Mouse (Mus musculus) hematopoietic stem cell, adult 5-6 weeks (primary cell): Measurements from ENCODE around the gene Ssr1. TPM values are rescaled to one million over a fixed set of nuclear protein-coding genes. Genes with fewer than 3 reads are reported as not detected.
A peak's percentile ranks its signal among the peaks of the same experiment; 100 is the strongest.

ENCODE experiments used
- ATAC-seq, 2 experiments: fragments of 125-278 bp in 1 of 2; replicated peaks in 1 of 2; 2 replicates each; pipeline ENCODE4 v1.8.0; 2016 to 2017; ENCODE audit warnings: inconsistent platforms in 2 of 2, mild to moderate bottlenecking in 2 of 2, moderate number of reproducible peaks in 2 of 2, low read depth in 1 of 2, moderate TSS enrichment in 1 of 2; ENCODE audit not compliant: low FRiP score in 2 of 2, poor library complexity in 2 of 2, severe bottlenecking in 2 of 2, insufficient read depth in 1 of 2, low TSS enrichment in 1 of 2
- total RNA-seq: library from RNA; stranded (forward); fragments of 172-1452, 232-1000 nt; gene quantifications from 2 replicates; pipeline ENCODE4 v1.2.3, GENCODE M21; 2017

Gene Ssr1
- total RNA-seq, 1 experiment from 2014 or later, result 117 TPM

DNA sequence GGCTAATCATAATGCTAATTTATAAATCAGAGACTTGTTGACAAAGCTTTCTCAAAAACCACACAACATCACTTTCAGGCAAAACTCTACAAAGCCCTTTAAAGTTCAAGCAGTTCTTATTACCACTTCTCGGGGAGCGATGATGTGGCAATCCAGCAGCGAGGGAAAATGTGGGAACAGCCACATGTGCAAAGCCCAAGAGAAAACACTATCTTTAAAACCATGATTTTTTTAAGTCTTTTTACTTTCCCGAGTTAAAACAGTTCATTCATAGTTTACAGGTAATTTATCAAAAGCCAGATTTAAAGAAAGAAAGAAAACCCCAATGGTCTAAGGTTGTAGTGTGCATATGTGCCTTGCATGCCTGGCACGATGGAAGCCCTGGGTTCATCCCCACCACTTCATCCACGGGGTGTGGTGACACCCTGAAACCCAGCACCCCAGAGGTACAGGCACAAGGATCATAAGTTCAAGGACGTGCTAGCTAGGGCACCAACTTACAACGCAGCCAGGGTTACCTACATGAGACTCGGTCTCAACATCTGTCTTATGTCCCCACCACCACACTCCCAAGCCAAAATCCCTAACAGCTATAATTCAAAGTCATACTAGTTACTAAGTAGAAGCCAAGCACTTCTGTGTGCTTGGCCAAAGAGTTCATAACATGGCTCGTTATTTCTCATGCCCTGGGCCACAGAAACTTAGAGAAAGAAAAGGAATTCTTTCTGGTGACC, 1.2 kb downstream of the Ssr1 start:
- ATAC-seq, result no peak

DNA sequence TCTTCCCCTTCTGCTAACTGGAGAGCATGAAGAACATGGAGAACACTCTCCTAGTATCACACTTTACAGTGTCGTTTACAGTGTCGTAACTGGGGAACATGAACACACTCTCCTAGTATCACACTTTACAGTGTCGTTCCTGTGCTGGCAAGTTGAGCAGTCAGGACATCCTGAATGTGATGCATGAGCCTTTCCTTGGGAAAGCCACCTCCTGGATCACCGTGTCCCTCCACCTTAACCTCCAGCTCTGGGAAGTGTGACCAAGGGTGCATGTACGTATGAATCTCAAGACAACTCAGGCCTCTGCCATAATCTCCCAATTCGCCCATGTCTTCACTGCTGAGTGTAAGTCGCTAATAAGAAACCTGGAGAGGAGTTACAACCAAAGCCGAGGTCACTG, 4.3 kb downstream of the Ssr1 start:
- no peak for ATAC-seq

DNA sequence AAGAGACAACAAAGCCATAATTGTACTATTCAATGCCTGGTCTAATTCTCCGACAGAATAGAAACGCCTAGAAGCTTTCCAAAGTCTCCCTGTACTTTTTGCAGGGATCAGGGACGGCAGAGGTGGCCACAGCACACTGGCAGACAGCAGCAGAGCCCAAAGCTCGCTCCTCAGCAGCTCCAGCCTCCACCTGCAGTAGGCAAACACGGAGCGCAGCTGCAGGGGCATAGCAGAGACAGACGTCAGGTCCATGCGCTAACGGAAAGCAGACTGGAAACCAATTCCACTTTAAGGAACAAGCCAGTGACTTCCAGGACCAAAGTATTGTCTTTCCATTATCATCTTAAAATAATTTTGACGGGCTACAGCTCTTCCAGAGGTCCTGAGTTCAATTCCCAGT, 7.9 kb downstream of the Ssr1 start:
- ATAC-seq, result no peak

DNA sequence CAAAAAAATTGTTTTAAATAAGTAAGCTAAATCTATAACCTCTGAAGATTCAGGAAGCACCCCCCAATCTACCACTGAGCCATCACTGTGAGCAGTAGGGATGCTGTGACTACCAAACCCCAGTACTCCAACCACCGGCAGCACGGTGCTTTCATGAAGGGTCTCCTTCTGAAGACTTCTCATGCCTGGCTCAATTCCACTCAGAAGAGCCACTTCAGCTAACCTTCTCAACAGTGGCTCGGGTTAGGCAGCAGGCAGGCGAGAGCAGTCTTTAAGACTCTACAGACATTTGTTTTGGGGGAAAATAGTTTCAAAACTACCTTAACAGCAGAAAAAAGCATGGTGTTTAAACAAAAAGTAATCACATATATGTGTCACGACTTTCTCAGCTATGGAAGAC, 13.0 kb downstream of the Ssr1 start:
- no peak for ATAC-seq

DNA sequence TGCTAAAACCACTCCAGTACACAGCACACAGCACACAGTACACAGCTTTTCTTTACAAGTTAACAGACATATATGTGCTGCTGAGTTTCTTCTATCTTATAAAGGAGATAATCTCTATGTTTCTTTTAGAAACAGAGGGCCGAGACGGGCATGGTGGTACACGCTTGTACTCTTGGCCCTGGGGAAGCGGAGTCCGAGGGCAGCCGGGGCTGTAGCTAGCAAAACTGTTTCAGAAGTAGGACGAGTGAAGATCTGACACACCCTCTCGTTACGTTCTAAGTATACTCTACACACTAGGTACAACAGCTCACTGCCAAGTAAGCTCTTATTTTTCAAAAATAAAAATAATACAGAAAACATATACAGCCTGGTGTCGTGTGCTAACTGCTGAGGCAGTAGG, 13.7 kb downstream of the Ssr1 start:
- ATAC-seq, result no peak

DNA sequence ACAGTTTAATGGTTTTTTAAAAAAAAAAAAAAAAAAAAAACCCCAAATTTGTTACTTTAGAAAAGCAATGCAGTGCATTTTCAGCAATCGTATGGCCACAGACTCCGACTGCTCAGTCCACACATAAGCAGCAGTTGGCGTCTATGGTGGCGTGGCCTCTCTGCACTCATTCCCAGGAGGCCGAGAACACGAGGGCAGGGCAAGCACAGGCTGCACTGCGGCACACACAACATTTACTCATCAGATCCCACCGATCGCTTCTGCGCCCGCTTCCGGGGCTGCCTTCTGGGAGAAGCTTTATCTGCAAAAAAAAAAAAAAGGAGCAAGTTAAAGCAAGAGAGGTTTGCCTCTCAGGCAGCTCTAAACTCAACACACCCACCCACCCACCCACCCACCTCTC, 14.5 kb downstream of the Ssr1 start:
- ATAC-seq, result no peak

DNA sequence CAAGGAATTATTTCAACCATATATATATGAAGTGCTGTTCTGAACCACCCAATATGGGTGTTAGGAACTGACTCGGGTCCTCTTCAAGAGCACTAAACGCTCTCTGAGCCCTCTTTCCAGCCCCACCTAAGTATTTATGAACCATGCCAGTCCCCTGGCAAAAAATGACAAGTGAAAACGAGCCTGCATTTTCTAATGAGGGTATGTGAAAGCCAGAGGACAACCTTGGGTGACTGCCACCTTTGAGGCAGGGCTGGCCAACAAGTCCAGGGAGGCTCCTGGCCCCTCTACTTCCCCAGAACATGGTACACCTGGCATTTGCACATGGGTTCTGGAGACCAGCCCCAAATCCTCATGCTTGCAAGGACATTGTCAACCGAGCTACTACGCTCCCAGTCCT, 19.3 kb downstream of the Ssr1 start:
- no peak for ATAC-seq

DNA sequence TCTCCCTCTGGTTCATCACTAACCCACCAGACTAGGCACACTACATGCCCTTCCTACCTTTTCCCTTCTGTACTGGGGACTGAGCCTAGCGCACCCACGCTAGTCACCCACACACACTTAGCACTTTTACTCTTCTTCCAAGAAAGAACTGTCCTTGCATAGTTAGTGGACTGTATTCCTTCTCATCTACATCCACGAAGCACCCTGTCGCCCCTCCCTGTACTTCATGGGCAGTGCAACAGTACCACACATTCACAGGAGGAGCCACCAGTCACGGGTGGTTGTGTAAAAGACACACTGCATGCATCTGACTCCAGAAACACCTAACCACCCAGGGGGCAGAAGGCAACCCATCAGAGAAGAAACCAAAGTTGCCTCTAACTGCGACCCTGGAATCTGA, 20.0 kb downstream of the Ssr1 start:
- ATAC-seq, result no peak

DNA sequence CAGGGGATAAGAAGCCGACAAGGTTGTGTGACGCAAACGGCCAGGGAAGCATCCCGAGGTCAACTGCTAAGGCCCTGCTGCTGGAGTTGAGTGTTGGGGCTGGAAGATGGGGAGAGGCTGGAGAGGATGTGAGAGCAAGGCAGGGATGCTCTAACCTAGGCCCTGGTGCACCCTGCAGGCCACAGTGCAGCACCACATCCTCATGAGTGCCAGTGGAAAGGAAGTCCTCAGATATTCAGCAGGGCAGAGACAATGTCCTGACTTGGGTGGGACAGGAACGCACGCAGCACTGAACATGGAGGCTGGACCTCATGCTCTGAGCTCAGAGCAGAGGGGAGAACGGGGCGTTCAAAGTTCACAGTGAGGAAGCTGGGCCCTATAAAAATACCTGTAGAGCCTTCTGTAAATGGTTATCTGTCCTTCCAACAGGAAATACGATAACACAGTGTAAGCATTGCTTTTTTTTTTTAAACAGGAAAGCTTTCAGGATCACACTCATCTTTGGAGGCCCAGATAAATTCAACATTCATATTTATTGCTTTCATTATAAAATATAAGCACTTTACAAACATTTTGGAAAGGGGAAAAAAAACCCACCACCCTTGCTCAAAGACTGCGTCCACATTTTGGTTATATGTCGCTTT, 23.0 kb downstream of the Ssr1 start:
- peak in 1 of 2 experiments; percentile 33; a peak in 1 of 4 replicates for ATAC-seq

DNA sequence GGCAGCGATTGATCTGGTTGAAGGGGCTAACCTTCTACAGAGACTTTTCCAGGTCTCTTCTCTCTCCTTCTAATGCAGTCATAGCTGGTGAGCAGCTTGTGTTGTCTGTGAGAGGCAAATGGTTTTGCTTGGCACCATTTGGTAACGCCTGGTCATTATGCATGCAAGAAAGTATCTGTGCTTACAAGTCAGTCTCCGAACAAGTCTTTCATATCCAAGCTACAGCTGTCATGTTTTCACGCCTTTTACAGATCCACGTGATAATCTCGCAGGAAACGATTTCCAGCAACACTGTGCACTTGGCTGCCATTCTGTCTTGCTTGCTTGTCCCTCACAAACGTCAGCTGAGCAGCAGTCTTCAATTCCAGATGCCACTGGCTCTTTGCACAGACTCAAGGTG, 24.0 kb downstream of the Ssr1 start:
- ATAC-seq, result no peak

DNA sequence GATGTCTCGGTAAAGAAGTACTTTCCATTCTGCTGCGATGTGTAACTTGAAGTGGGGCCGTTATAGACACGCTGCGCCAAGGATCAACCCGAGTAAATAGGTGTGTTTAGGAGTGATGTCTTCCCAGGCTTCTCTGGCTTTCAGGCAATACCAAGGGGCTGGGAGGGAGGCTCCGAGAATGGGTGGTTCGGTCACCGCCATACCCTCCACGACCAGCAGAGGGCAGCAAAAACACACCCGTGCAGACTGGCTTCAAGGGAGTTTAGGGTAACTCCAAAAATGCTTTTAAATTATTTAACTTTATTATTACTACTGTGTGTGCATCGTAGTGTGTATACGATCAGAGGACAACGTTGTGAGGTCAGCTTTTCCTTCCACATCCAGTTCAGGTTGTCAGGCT, 24.7 kb downstream of the Ssr1 start:
- peak; percentile 68 to 73 for ATAC-seq

DNA sequence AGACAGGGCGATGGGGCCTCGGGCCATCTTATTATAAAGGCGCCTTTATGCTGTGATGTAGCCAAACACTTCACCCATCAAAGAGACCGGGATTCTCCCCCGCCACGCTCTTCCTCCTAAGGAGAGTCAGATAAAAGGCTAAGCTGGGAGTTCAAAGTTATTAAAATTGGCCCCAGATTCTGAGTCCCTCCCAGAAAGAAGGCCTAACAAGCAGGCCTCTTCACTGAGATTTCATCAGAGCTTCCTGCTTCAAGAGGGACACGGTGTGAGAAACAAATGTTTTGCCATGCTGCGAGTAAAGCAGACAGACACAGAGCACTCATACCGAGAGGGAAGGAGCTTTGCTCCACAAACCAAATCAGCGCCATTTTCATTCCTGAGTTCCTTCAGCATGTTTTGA, 26.5 kb downstream of the Ssr1 start:
- no peak for ATAC-seq

DNA sequence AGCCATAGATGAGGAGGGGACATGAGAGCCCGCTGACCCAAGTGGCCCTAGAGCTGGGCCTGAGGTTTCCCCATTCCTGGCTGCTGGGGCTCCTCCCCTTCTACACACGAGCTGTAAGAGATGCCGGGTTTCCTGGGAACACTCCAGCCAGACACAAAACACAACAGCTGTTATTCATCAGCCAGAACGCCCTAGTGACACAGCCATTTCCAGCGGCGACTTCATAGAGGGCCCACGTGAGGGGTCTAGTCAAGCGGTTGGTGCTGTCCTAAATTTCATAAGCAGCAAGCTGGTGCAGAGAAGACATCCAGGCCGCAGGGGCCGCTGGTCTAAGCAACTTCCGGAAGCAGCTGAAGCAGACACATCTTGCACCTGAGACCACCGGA, 27.0 kb downstream of the Ssr1 start:
- no peak for ATAC-seq

DNA sequence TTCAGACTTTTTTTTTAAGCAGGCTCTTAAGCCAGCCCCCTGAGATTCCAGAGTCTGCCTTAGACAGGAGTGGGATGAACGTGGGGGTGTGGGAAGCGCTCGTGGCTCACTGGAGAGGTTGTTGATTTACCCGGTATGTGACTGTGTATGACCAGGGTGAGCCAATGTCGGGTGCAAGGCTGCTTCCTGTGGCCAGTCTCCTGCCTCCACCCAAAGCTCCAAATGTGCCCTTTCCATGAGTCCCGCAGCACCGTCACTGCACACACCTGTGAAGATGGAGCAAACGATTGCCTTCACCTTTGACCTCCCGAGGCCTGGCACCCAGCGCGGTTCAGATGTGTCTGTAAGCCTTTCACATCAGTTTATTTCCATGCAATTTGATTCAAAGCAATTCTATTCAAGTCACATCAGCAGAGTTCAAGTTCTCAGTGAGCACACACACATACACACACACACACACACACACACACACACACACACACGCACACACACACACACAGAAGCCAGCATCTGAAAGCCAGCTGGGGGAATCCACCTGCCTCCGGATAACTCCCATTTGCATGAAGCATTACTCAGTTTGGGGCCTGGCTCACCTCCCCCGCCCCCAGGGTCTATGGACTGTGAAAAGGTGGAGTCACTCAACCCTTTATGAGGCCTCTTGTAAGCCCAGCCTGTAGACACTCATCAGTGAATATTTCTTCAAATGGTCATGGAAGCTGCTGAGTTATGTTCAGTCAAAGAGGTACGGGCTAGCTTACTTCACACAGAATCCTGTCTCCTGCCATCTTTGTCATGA, 27.6 kb downstream of the Ssr1 start:
- ATAC-seq, result no peak

DNA sequence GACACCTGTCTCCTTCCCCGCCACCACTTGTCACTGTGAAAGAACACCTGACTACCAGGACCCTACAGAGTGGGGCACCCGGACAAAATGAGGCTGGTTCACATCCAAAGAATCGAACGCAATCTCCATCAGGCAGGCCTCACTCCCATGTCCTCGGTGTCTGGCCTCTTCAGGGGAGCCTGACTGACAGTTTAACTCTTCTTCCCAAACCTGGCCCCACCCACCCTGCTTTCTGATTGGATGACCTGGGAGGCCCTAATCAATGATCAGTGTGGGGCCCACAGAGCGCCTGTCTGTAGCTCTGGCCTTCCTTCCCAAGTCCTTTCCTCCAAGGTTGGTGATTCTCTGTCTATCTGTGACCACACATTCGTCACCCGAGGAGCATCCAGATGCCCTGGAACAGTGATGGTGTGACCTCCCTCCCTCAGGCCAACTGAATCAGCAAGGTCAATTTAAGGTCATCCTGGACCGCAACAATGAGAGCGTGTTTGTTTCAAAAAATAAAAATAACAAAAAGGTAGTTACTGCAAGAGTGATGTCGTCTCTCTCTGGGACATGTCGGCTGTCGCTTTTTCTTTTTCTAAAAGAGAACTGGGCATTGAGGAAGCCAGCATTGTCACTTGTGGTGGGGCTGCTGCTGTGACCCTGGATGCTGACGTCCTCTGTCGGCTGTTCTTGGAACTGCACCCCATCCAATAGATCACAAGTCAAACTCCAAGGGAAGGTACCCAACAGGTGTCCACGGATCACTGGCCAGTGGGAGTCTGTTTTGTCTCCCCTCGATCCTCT, 28.7 kb downstream of the Ssr1 start:
- peak in 1 of 2 experiments; percentile 29; a peak in 1 of 4 replicates for ATAC-seq

DNA sequence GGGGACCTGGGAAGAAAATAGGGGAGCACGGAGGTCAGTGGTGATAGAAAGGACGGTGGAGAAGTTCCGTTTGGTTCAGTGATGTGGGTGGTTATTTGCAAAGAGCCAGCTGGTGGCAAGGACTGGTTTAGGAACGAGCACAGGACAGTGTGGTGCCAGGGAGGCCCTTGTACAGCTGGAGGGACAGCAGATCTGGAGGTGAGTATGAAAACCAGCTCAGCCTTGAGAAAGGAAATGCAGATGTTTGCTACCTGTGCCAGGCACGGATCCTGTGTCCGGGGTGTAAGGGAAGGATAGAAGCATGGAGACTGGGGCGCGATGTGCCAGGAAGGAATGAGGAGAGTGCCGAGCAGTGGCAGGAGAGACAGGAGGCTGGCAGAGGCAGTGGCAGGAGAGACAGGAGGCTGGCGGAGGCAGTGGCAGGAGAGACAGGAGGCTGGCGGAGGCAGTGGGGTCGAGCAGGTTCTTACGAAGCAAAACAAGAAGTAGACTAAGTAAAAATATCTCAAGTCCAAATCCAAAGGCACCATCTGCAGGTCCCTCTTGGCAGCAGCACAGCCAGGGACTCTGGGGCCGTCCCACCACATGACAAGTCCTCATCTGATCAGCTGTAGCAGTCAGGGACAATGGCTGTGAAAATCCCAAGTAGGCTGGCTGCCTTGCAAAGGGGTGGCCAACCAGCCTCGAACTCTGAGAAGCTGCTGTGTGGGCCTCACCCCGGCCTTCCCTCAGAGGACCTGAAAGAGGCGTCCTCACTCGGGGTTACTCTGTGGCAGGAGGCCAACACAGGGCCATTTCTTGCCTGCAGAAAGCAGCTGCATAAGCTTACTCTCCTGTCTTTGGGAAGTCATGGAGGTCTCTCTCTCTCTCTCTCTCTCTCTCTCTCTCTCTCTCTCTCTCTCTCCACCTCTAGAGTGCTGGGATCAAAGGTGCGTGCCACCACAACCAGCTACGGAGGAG, 29.6 kb downstream of the Ssr1 start:
- no peak for ATAC-seq
